Mouse (Mus musculus) intestine, embryonic 16.5 days (tissue): Measurements from ENCODE around the gene Sh2d6. TPM values are rescaled to one million over a fixed set of nuclear protein-coding genes. Genes with fewer than 3 reads are reported as not detected.
"Not testable (repeated sequence)": the region's sequence is repeated elsewhere in the genome, so short reads cannot be mapped to it uniquely, and the experiment has no call there.

Experiments
- ATAC-seq: fragments of 200-750 bp; cut with Nextera tagmentation; 2 replicates; pipeline ENCODE4 v1.8.0; 2017; ENCODE audit warnings: moderate TSS enrichment, moderate library complexity
- H3K27ac ChIP-seq: fragments of 300-500 bp; sonication (generic); 2 replicates; pipeline ENCODE4 v1.5.1; 2014; ENCODE audit warnings: mild to moderate bottlenecking, low read length
- H3K27me3 ChIP-seq: fragments of 300-500 bp; sonication (generic); replicated peaks from 2 replicates; pipeline ENCODE4 v1.6.1; 2014; ENCODE audit warnings: low read length, control low read depth, mixed read lengths; ENCODE audit not compliant: control insufficient read depth, insufficient read depth
- H3K36me3 ChIP-seq: fragments of 300-500 bp; sonication (generic); 2 replicates; pipeline ENCODE4 v1.6.1; 2014; ENCODE audit warnings: low read length, control low read depth; ENCODE audit not compliant: control insufficient read depth, insufficient read depth
- H3K4me1 ChIP-seq: fragments of 300-500 bp; sonication (generic); 2 replicates; pipeline ENCODE4 v1.6.1; 2014; ENCODE audit warnings: low read length, control low read depth, mixed read lengths; ENCODE audit not compliant: control insufficient read depth, insufficient read depth
- H3K4me2 ChIP-seq: fragments of 300-500 bp; sonication (generic); 2 replicates; pipeline ENCODE4 v1.6.1; 2014; ENCODE audit warnings: low read depth, low read length, control low read depth
- H3K4me3 ChIP-seq: fragments of 300-500 bp; sonication (generic); 2 replicates; pipeline ENCODE4 v1.5.1; 2014; ENCODE audit warnings: mild to moderate bottlenecking, low read length
- H3K9ac ChIP-seq: fragments of 300-500 bp; sonication (generic); 2 replicates; pipeline ENCODE4 v1.6.1; 2014; ENCODE audit warnings: low read depth, low read length
- H3K9me3 ChIP-seq: fragments of 300-500 bp; sonication (generic); 2 replicates; pipeline ENCODE4 v1.6.1; 2016; ENCODE audit warnings: low read length, control low read depth; ENCODE audit not compliant: control insufficient read depth
- WGBS: fragments of 180-500 bp; shearing (Covaris S2); extraction: QIAGEN DNeasy Blood & Tissue Kit; methylation state at CpG from one replicate; pipeline ENCODE4 v1.1.7; 2014; 5-methylcytosine and 5-hydroxymethylcytosine counted together
- polyA plus RNA-seq: library from polyadenylated mRNA; unstranded; fragments of >200 nt; fragmentation: Nextera tagmentation; extraction: Ambion mirVana; gene quantifications from 2 replicates; pipeline ENCODE4 v1.2.1, GENCODE M21; 2015

Sh2d6 gene
- polyA plus RNA-seq, 1 experiment from 2014 or later, result 0.42 TPM

DNA sequence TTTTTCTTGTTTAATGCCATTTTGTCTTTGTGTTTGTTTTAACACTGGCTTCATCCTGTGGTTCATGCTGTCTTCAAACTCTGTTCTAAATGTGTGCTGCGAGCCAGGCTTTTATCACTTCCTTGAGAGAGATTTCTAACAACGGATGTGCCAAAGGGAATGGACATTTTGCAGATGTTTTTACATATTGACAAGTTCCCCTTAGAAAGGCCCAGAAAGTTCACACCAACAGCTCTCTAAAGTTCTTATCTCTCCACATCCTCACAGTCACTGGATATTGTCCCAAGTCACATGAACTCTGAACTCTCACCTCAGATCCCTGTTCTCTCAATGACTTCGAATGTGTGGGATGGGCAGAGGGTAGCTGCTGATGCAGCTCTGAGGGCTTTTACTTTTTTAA, 30.4 kb downstream of the Sh2d6 start:
- H3K36me3 ChIP-seq, result no peaks in the 10 kb centered on the region
- no peaks in the 10 kb centered on the region for H3K27me3 ChIP-seq
- ATAC-seq, result no peak
- 48% methylated on average over 3 of the region's 3 CpGs for WGBS
- H3K4me3 ChIP-seq, result no peak overlapping the region
- no peaks in the 10 kb centered on the region for H3K9me3 ChIP-seq
- H3K4me1 ChIP-seq, result peaks cover 9% of the 10 kb centered on the region; the same call in 1 of the 2 replicates
- H3K27ac ChIP-seq, result no peak overlapping the region
- no peak overlapping the region for H3K4me2 ChIP-seq
- H3K9ac ChIP-seq, result no peak overlapping the region

- no peak overlapping the region for H3K4me2 ChIP-seq
- H3K27me3 ChIP-seq, result no peaks in the 10 kb centered on the region
- no peak overlapping the region for H3K27ac ChIP-seq
- H3K9me3 ChIP-seq, result no peaks in the 10 kb centered on the region
- ATAC-seq, result no peak
- H3K4me3 ChIP-seq, result no peak overlapping the region
- no peaks in the 10 kb centered on the region for H3K36me3 ChIP-seq
- peaks cover 9% of the 10 kb centered on the region; the same call in 1 of the 2 replicates for H3K4me1 ChIP-seq
- H3K9ac ChIP-seq, result no peak overlapping the region
Measured at GRCm38 (mm10) chr6:72489534-72489933, 32.0 kb downstream of the Sh2d6 start.

- 71% methylated on average over 3 of the region's 3 CpGs for WGBS
- H3K27ac ChIP-seq, result no peak overlapping the region
- no peaks in the 10 kb centered on the region for H3K9me3 ChIP-seq
- H3K9ac ChIP-seq, result no peak overlapping the region
- no peak overlapping the region for H3K4me2 ChIP-seq
- no peak overlapping the region for H3K4me3 ChIP-seq
- H3K36me3 ChIP-seq, result no peaks in the 10 kb centered on the region
- no peaks in the 10 kb centered on the region for H3K27me3 ChIP-seq
- H3K4me1 ChIP-seq, result peaks cover 9% of the 10 kb centered on the region; the same call in 1 of the 2 replicates
- no peak for ATAC-seq
Measured at GRCm38 (mm10) chr6:72488850-72489249, 32.7 kb downstream of the Sh2d6 start.

GRCm38 (mm10) chr6:72487282-72487681, 34.2 kb downstream of the Sh2d6 start:
- ATAC-seq, result no peak
- WGBS, result 64% methylated on average over 3 of the region's 3 CpGs

DNA sequence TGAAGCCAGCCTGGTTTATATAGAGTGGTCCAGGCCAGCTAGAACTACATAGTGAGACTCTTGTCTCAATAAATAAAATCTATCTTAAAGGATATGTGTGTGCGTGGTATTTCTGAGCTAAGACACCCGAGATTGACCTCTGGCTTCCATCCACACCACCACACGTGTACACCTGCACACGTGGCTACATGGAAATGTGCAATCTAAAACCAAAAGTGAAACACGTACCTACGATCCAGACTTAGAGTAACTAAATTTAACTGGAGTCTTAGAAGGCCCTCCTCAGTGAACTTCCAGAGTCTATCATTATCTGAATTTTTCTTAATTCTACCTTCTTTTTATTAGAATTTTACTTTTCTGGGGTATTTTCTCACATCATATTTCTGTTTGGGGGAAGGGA, 35.2 kb downstream of the Sh2d6 start:
- WGBS, result 87% methylated on average over 6 of the region's 6 CpGs
- Histone ChIP-seq H3K4me2 (no peak overlapping the region), H3K27me3 (no peaks in the 10 kb centered on the region), H3K4me1 (no peaks in the 10 kb centered on the region), H3K27ac (no peak overlapping the region), H3K36me3 (no peaks in the 10 kb centered on the region), H3K9ac (no peak overlapping the region), H3K9me3 (no peaks in the 10 kb centered on the region), H3K4me3 (no peak overlapping the region)
- no peak for ATAC-seq

More at GRCm38 (mm10) chr6:72487282-72487681, 34.2 kb downstream of the Sh2d6 start:
- Histone ChIP-seq H3K9me3 (no peaks in the 10 kb centered on the region), H3K9ac (no peak overlapping the region), H3K27ac (no peak overlapping the region), H3K36me3 (no peaks in the 10 kb centered on the region), H3K4me2 (no peak overlapping the region), H3K4me3 (no peak overlapping the region), H3K4me1 (no peaks in the 10 kb centered on the region), H3K27me3 (no peaks in the 10 kb centered on the region)

DNA sequence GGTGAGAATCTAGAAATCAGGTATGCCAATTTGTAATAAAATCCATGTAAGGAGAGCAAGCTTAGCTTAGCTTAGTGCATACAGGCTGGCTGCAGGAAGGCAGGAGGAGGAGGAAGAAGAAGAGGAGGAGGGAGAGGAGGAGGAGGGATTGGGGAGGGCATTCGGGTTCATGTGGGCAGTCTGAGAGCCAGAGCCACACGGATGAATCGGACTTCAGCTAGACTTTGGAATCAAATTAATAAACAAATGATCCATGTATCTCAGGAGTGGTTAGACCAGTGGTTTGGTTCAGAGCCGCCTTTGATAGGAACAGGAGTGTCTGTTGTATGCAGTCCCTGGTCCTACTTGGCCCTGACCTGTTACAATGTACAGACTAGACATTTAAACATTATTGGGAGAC, 36.6 kb downstream of the Sh2d6 start:
- no peaks in the 10 kb centered on the region for H3K9me3 ChIP-seq
- WGBS, result 60% methylated on average over 4 of the region's 4 CpGs
- no peaks in the 10 kb centered on the region for H3K4me1 ChIP-seq
- H3K4me3 ChIP-seq, result no peak overlapping the region
- no peaks in the 10 kb centered on the region for H3K27me3 ChIP-seq
- H3K4me2 ChIP-seq, result no peak overlapping the region
- ATAC-seq, result no peak
- H3K36me3 ChIP-seq, result no peaks in the 10 kb centered on the region
- H3K9ac ChIP-seq, result no peak overlapping the region
- H3K27ac ChIP-seq, result no peak overlapping the region

DNA sequence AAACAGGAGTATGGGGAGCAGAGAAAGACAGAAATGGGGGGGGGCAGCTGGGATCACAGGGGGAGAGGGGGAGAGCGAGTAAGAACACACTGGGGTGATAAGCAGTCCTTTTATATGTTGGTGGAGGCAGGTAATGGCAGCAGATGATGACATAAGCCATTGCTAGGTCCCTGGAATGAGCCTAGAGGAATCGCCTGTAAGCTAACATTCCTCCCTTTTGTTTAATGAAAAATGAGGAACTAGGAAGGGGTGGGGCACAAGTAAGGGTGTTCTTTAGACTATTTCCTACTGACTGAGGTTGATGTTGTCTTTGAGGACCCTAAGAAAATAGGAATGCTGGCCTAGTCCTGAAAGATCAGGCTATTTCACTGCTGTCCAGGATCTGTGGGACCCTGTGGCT, 39.4 kb downstream of the Sh2d6 start:
- no peak for ATAC-seq
- H3K27ac ChIP-seq, result no peak overlapping the region
- 55% methylated on average over 2 of the region's 2 CpGs for WGBS
- H3K9me3 ChIP-seq, result no peaks in the 10 kb centered on the region
- no peak overlapping the region for H3K4me3 ChIP-seq
- no peaks in the 10 kb centered on the region for H3K4me1 ChIP-seq
- no peak overlapping the region for H3K9ac ChIP-seq
- no peaks in the 10 kb centered on the region for H3K36me3 ChIP-seq
- no peak overlapping the region for H3K4me2 ChIP-seq
- H3K27me3 ChIP-seq, result no peaks in the 10 kb centered on the region

DNA sequence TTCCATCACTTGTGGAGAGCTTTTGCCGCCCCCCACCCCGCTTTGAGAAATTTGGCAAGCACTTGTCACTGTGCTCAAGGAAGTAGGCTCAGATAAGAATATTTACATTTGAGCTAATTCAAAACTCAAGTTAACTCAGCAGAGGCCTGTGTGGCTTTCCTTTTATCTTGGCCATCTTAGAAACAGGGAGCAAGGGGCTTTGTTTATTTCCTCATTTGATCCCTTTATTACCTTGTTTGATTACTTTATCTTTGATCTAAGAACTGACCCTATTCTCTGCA, 41.1 kb downstream of the Sh2d6 start:
- 49% methylated on average over 2 of the region's 2 CpGs for WGBS
- Histone ChIP-seq H3K27ac (no peak overlapping the region), H3K9ac (no peak overlapping the region), H3K4me1 (no peaks in the 10 kb centered on the region; the same call in 1 of the 2 replicates), H3K9me3 (no peaks in the 10 kb centered on the region), H3K36me3 (no peaks in the 10 kb centered on the region), H3K4me2 (no peak overlapping the region), H3K27me3 (no peaks in the 10 kb centered on the region), H3K4me3 (no peak overlapping the region)
- ATAC-seq, result 0 out of 2 replicates have a peak, but pooled peaks have one; percentile 22

GRCm38 (mm10) chr6:72479645-72480421, 41.7 kb downstream of the Sh2d6 start:
- WGBS, result 69% methylated on average over 12 of the region's 12 CpGs
- Histone ChIP-seq H3K27me3 (no peaks in the 10 kb centered on the region), H3K4me2 (no peak overlapping the region), H3K36me3 (no peaks in the 10 kb centered on the region), H3K27ac (no peak overlapping the region), H3K4me1 (no peaks in the 10 kb centered on the region; the same call in 1 of the 2 replicates), H3K4me3 (no peak overlapping the region), H3K9ac (no peak overlapping the region), H3K9me3 (no peaks in the 10 kb centered on the region)
- 0 out of 2 replicates have a peak, but pooled peaks have one; percentile 29 for ATAC-seq

DNA sequence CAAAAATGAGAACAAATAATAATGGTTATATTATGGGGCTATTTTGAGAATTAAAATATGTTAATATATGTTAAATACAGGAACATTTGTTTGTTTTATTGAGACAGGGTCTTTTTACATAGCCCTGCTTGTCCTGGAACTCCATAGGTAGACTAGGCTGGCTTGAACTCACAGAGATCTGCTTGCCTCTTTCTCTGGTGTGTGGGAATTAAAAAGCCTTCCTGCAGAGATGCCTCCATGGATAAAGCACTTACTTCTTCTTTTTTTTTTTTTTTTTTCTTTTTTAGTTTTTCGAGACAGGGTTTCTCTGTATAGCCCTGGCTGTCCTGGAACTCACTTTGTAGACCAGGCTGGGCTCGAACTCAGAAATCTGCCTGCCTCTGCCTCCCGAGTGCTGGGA, 42.8 kb downstream of the Sh2d6 start:
- not testable (repeated sequence) for H3K9ac ChIP-seq, H3K27ac ChIP-seq, H3K27me3 ChIP-seq, ATAC-seq, H3K4me3 ChIP-seq, H3K4me2 ChIP-seq, H3K4me1 ChIP-seq, H3K36me3 ChIP-seq, H3K9me3 ChIP-seq
- 94% methylated on average over 3 of the region's 3 CpGs for WGBS
